Mouse (Mus musculus) heart, adult 2 months (tissue): ENCODE measurements around the gene Eif4h.

Experiments used
- CTCF ChIP-seq: fragments of 200-600 bp; IDR thresholded peaks from 2 replicates; pipeline ENCODE4 v1.8.1; 2022; ENCODE audit warnings: antibody characterized with exemption, mild to moderate bottlenecking, moderate library complexity
- EP300 ChIP-seq: fragments of 200-500 bp; IDR thresholded peaks from 2 replicates; pipeline ENCODE4 v1.6.1; 2011; ENCODE audit warnings: low read depth, low read length, control low read depth; ENCODE audit not compliant: insufficient read depth

GRCm38 (mm10) chr5:134669001-134669708 lies 29.9 kb upstream of the Eif4h start:
- TF ChIP-seq EP300 = no peak
- 0 out of 2 replicates have a peak, but pooled peaks have one; percentile 2 for TF ChIP-seq CTCF
